Mouse (Mus musculus) kidney, adult 9 months (tissue): ENCODE measurements around the gene Celf2.
"Not testable (repeated sequence)": the region's sequence is repeated elsewhere in the genome, so short reads cannot be mapped to it uniquely, and the experiment has no call there.

ENCODE experiments used
- DNase-seq: peaks from one replicate; pipeline ENCODE4 v3.0.0; 2022

Gene Celf2

GRCm38 (mm10) chr2:7389264-7389663 is 120.1 kb downstream of the Celf2 start:
- DNase-seq, result no peak

GRCm38 (mm10) chr2:7378736-7379135 is 130.6 kb downstream of the Celf2 start:
- no peak for DNase-seq

- DNase-seq, result no peak
Measured at GRCm38 (mm10) chr2:7377878-7378277, 131.5 kb downstream of the Celf2 start.

- DNase-seq, result no peak
Measured at GRCm38 (mm10) chr2:7367738-7368137, 141.6 kb downstream of the Celf2 start.

- DNase-seq, result no peak
Measured at GRCm38 (mm10) chr2:7359557-7359956, 149.8 kb downstream of the Celf2 start.

GRCm38 (mm10) chr2:7358816-7359215 is 150.5 kb downstream of the Celf2 start:
- no peak for DNase-seq

- DNase-seq, result no peak
Measured at GRCm38 (mm10) chr2:7351234-7351633, 158.1 kb downstream of the Celf2 start.

GRCm38 (mm10) chr2:7346703-7347461 is 162.5 kb downstream of the Celf2 start:
- no peak for DNase-seq

- no peak for DNase-seq
Measured at GRCm38 (mm10) chr2:7344951-7345350, 164.4 kb downstream of the Celf2 start.

- DNase-seq, result no peak
Measured at GRCm38 (mm10) chr2:7342911-7343478, 166.4 kb downstream of the Celf2 start.

GRCm38 (mm10) chr2:7334846-7335245 is 174.5 kb downstream of the Celf2 start:
- no peak for DNase-seq

- no peak for DNase-seq
Measured at GRCm38 (mm10) chr2:7328018-7328899, 181.1 kb downstream of the Celf2 start.

- no peak for DNase-seq
Measured at GRCm38 (mm10) chr2:7319760-7320159, 189.6 kb downstream of the Celf2 start.

GRCm38 (mm10) chr2:7311776-7312175 is 197.6 kb downstream of the Celf2 start:
- no peak for DNase-seq

- no peak for DNase-seq
Measured at GRCm38 (mm10) chr2:7310840-7311182, 198.6 kb downstream of the Celf2 start.

GRCm38 (mm10) chr2:7310129-7310839 is 199.1 kb downstream of the Celf2 start:
- no peak for DNase-seq

GRCm38 (mm10) chr2:7309324-7309723 is 200.0 kb downstream of the Celf2 start:
- DNase-seq, result no peak

- no peak for DNase-seq
Measured at GRCm38 (mm10) chr2:7308731-7309130, 200.6 kb downstream of the Celf2 start.

- no peak for DNase-seq
Measured at GRCm38 (mm10) chr2:7287434-7287833, 221.9 kb downstream of the Celf2 start.

GRCm38 (mm10) chr2:7273214-7273613 is 236.1 kb downstream of the Celf2 start:
- no peak for DNase-seq

- no peak for DNase-seq
Measured at GRCm38 (mm10) chr2:7270051-7270450, 239.3 kb downstream of the Celf2 start.

- no peak for DNase-seq
Measured at GRCm38 (mm10) chr2:7267166-7267565, 242.2 kb downstream of the Celf2 start.

- not testable (repeated sequence) for DNase-seq
Measured at GRCm38 (mm10) chr2:7262668-7263067, 246.7 kb downstream of the Celf2 start.
